Mouse (Mus musculus): ENCODE measurements around the gene Fuca2.

The Fuca2 gene

GRCm38 (mm10) chr10:13528155-13528554, 28.8 kb downstream of the Fuca2 start:
- DNase-seq (ENCODE audit: low spot score in 2 of 2): no peak

- DNase-seq (ENCODE audit: low spot score in 2 of 2): no peak
These were observed 35.4 kb downstream of the Fuca2 start for GRCm38 (mm10) chr10:13534751-13535150.

GRCm38 (mm10) chr10:13536706-13537105, 37.4 kb downstream of the Fuca2 start:
- DNase-seq (ENCODE audit: low spot score in 2 of 2): no peak

- no peak for DNase-seq (ENCODE audit: low spot score in 2 of 2)
These were observed 40.5 kb downstream of the Fuca2 start for GRCm38 (mm10) chr10:13539769-13540333.

- no peak for DNase-seq (ENCODE audit: low spot score in 2 of 2)
These were observed 42.4 kb downstream of the Fuca2 start for GRCm38 (mm10) chr10:13541721-13542120.

- peak; percentile 88 to 93 for DNase-seq (ENCODE audit: low spot score in 2 of 2)
These were observed 53.5 kb downstream of the Fuca2 start, which contains the start of the genes Adat2 and Pex3 for GRCm38 (mm10) chr10:13552646-13553497. Adat2 (plus strand) TSS chr10:13552894. Pex3 (minus strand) TSS chr10:13553142.

GRCm38 (mm10) chr10:13553498-13553985, 54.2 kb downstream of the Fuca2 start:
- DNase-seq (ENCODE audit: low spot score in 2 of 2): no peak

- DNase-seq (ENCODE audit: low spot score in 2 of 2): no peak
These were observed 55.0 kb downstream of the Fuca2 start for GRCm38 (mm10) chr10:13554316-13554715.

- DNase-seq (ENCODE audit: low spot score in 2 of 2): no peak
These were observed 60.8 kb downstream of the Fuca2 start for GRCm38 (mm10) chr10:13560014-13560674.

GRCm38 (mm10) chr10:13564364-13565079, 65.2 kb downstream of the Fuca2 start:
- peak; percentile 76 to 79 for DNase-seq (ENCODE audit: low spot score in 2 of 2)

GRCm38 (mm10) chr10:13565080-13565448, 65.7 kb downstream of the Fuca2 start:
- no peak for DNase-seq (ENCODE audit: low spot score in 2 of 2)

GRCm38 (mm10) chr10:13566393-13566792, 67.1 kb downstream of the Fuca2 start:
- no peak for DNase-seq (ENCODE audit: low spot score in 2 of 2)
